Mouse (Mus musculus) B cell, adult 2 months (primary cell): ENCODE measurements at regions not wholly inside any gene's neighbourhood (a gene's known extent, or its start where the extent isn't known, plus 50 kb on each side); places are given as distances from the start of the nearest gene placed in this dataset.
"Not testable (repeated sequence)": the region's sequence is repeated elsewhere in the genome, so short reads cannot be mapped to it uniquely, and the experiment has no call there.

Experiments used
- DNase-seq, 2 experiments: peaks; one replicate each; pipeline ENCODE4 v3.0.0; 2022

DNA sequence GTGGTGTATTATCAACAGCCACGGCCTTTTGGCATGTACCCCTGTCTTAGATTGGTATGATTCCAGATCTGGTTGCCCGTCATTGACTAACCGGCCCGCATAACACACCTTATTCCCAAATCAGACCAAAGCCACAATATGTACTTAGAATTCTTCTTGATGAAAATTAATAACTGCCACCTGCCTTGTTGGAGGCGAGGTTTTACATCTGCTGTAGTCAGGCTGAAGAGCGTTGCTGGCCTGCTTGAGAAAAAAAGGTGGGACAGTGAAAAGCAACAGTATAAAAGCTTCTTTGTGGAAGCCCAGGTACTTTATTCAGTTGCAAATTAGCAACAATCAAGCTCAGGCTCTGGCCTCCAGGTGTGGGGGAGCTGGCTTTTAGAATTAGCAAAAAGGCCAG is 223.6 kb upstream of the Car8 start:
- not testable (repeated sequence) for DNase-seq

DNA sequence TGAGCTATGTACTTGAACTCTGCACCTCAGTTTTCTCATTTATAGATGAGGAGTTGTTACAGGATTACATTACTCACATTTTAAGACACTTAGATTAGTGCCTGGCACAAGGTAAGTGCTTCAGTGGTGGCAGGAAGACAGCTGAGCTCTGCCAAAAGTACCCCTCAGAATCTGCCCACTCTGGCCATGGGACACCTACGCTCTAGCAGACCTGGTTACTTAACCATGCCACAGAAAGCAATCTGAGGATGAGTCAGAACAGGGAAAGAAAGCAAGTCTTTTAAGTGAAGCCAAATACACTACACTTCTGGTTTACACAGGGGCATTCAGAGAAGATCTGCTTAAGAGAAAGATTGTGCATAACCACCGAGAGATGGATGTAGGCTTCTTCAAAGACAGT is 215.5 kb upstream of the Car8 start:
- no peak for DNase-seq

DNA sequence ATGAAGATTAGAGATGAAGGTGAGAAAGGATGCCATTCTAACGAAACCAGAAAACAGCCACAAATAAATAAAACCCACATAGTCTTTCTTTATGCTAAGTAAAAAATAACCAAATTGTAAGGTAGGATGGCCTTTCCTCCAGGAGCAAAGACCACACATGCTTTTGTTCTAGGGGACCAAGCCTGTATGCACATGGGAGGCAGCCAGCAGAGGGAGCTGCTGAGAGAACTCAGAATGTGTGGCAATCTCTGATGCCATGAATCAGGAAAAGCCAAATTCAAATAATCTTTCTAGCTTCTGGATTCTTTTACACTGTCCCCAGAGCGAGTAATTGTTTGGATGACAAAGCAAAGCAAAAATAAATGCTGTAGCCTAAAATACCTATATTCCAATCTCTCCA is 193.6 kb upstream of the Car8 start:
- peak; percentile 40 to 46 for DNase-seq

DNA sequence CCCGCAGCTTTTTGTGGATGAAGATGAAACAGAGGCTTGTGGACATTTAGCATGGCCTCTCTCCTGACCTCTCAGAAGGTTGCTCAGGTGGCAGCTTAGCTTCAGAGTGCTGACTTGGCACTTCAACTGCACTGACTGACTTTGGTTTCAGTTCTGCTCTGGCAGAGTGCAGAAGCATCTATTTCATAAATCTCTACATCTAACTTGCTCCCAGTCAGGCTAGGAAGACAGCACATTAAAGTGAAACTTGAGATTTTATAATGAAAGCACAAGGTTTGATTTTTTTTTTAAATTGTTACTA is 192.1 kb upstream of the Car8 start:
- DNase-seq, result no peak

DNA sequence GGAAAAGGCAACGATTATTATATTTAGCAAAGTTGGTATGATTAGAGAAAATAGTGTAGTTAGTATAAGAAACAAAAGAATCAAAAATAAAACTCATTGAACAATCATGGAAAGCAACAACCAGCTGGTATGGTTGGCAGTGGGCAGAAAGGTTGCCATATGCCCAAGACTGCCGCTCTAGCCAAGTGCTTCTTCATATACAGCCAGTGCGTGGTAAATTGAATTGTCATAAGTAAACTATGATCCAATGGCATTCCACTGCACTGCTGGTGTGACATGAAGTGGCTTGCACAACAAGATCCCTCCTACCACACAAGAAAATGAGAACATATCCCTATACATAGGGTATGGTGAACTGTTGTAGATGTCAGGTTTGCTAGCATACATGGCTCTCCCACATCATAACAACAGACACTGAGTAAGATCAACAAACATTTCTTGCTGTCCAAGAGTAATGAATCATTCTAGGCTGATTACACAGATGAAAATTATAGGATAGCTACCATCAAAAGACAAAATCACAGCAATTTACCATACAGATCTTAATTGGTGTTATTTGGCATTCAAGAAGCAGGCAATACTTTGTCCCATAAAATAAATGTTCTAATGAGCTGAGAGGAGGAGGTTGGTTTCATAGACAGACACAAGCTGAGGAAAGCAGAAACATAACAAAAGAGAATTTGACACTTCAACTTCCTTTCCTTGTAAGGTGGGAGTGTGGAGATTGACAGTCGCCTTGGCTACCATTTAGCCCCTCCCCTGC is 191.6 kb upstream of the Car8 start:
- DNase-seq, result no peak

DNA sequence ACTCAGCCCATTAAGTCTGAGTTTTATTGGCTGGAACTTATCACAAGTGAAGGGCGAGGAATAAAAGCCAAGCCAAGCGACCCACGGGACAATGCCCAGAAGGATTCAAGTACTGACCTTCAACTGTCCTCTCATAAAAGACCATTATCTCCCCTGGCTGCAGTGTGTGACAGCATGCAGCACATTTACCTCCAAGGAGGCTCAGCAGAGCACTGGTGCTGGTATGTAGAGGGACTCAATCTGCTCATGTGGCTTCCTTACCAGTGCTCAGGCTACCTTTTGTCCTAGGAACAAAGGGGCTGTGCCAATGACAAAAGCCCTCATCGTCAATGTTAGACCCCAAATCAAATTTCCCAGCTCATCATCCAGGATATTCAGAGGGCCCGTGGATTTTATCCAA is 190.9 kb upstream of the Car8 start:
- no peak for DNase-seq

DNA sequence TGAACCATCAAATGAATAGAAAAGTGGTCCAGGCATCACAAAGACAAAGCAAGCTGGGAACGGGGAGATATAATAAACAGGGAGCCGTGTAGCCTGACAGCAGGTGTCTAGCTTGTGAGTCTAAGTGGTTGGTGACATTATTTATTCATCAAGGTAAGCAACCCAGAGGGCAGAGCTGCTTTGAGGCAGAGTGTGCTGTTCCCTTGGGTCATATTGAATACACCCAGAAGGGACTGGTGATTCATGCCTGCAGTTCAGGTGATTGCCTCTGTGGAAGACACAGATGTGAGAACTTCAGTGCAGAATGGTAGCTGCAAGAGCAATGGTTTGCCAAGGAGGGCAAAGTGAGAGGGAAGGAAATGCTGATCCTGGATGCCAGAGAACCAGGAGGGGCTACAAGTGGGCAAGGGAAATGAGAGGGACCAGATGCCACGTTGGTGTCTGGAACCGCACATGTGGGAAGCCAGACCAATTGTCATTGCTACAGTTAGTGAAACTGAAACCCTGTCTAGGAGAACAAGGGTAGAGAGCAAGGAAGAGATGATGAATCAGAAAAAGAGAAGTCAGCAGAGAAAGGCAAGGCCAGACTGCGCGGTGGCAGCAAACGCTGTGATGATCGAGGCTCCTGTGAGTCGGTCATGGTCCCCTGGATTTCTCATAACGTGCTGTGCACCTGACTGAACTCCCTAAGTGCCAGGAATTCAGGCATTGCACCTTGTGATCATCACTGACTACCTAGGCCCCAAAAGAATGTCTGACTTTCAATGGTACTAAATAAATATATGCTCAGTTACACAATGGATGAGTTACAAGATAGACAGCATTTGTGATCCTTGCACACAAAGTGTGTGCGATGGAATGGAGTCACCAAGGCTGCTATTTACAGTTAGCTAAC is 190.0 kb upstream of the Car8 start:
- no peak for DNase-seq

DNA sequence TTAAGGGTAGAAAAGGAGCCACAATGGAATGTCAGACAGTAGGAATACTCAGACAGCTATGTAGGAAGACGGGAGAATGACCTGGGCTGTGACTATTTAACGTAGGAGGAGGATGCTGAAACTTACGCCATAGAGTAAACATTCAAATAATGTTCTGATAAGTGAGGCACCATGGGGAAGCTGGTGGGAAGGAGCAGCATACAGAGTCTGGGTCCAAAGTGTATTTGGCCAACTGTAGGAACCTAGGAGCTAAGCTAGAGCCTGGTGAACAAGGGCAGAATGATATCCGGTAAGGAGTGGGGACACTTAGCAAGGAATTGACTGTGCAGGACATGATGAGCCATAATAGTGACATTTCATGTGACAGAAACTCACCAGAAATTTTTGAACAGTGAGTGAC is 189.0 kb upstream of the Car8 start:
- no peak for DNase-seq

DNA sequence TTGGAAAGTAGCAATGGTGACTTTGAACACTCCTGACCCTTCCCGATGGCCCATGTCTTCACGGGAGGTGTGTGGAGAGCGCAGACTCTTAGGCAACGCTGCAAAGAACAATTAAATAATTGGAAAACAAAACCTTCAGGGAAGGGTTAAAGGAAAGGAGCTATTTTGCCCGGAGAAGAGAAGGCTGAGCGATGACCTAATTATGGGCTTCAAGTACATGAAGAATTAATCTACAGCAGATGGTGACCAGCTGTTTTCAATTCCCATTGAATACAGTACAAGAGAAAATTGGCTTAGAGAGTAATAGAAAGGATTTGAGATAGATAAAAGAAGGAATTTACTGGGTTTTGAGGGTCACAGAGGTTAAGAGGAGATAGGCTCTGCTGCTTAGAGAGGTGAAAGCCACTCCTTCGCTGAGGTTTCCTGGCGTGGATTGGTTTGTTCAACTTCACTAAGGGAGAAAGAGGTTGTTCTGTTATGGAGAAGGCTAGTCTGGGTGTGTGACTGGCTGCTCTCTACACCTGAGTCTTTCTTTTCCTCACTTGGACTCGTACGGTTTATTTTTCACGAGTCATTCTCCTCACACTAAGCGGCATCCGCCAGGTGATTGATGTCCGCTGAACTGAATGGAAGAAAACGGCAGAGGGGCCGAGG is 184.7 kb upstream of the Car8 start:
- DNase-seq, result no peak

DNA sequence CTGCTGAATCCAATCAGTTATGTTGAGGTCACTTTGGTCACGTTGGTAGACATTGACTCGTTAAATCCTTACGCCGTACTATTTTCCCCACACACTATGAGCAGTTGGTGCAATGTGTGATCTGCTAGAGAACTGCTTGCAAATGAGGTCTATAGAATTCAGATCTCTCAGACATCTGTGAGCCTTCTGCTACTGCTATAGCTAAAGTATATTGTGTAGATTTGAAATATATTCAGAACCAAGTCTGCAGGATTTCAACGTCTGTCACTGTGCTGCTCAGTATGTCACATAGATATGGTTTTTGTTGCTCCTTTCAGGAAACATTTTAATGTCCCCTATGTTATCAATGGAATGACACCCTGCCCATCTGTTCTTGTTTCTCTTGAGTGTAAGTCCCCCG is 182.4 kb upstream of the Car8 start:
- DNase-seq, result no peak

DNA sequence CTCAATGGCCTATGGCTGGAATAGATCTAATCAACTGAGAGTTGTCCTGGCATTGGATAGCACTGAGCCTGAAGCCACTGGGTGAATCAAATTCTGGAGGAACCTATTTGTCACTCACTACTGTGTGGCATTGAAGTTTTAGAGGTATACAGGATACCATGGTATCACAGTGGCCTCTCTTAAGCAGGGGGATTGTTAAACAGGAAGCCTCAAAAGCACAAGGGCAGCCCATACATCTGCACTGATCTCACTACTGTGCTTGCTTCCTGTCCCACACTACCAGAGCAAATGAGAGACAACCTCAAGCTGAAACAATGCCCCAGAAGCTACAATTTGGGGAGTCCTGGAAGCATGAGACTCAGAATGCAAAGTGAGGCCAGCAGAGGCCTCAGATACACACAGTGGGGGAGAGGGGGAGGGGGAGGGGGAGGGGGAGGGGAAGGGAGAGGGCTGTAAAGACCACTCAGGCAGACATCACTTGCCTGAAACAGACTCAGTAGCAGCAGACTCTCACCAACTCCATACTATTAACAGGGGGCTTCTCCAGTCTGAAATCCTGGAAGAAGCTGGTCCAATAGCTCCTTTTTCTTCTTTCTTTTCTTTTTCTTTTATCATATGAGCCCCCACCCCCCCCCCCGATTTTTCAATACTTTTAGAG is 179.7 kb upstream of the Car8 start:
- DNase-seq, result no peak

DNA sequence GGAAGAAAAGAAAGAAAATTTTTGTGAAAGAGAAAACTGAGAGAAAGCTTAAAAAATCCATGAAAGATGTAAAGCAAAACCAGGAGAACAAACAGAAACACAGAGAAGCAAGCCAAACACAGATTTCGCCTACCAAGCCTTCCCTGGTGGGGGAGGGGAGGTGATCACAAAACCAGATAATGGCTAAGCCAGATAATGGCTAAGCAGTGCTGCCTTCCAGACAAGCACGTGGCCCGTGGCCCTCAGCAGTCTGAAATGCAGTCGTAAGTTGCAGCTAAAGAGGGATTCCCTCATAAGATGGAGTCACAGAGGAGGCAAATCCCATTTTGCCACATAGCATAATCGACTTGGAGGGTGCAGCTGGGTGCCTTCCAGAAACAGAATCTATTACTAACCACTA is 179.0 kb upstream of the Car8 start:
- no peak for DNase-seq

DNA sequence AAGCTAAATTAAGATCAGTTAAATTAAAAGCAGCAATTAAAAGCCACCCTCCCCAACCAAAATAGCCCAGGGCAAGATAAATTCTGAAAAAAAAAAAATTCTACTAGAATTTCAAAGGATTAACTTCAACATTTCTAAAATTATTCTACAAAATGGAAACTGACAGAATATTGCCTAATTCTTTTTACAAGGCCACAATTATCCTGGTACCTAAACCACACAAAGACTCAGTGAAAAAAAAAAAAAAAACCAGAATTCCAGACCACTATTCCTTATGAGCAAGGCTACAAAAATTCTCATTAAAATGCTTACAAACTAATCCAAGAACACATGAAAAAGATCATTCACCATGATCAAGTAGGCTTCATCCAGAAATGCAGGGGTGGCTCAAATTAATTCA is 174.5 kb upstream of the Car8 start:
- no peak for DNase-seq

DNA sequence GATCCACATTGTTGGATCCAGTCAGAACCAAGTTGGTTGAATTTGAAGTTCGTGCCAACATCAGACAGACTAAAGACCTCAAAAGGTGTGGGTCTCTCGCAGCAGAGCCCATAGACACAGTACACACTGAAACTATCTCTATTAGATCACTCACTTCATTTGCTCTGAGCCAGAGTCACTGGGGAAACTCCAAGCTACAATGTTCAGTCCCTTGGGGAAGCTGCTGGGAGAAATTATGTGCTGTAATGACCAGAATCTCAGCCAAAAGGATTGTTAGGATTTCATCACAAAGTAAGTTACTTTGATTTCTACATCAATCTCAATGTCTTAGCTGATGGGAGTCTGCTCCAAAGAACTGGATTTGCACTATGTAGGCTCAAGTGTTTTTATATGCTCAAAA is 161.2 kb upstream of the Car8 start:
- DNase-seq, result no peak

DNA sequence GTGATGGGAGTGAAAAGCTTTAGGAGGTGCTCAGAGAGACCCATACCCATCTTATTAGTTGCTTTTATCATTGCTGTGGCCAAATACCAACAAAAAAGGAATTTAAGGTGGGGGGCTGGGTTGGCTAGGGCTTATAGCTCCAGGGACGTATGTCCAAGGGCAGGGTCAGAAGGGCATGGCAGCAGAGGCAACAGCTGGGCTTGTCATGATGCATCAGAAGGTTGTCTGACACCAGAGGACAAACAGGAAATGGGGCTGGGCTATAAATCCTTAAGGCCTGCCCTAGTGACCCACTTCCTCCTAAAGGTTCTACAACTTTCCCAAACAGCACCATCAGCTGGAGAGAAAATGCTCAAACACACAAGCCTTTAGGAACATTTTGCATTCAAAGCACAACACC is 160.6 kb upstream of the Car8 start:
- DNase-seq, result no peak

DNA sequence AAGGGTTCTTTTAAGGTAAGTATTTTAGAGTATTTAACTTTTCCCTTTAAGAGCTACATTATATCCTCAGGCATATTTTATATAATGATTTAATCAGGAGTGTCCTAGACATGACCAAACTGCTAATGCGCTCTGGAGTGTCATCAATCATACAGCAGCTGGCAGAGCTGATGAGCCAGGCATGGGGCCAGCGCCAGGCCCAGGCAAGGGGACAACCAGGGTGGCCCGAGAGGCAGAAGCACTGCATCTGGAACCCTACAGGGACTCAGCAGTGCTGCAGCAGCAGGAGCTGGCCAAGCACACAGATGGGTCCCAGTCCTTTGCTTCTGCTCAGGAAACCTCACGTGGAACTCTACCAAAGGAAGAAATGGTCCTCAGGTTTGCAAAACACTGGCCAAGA is 160.1 kb upstream of the Car8 start:
- no peak for DNase-seq

DNA sequence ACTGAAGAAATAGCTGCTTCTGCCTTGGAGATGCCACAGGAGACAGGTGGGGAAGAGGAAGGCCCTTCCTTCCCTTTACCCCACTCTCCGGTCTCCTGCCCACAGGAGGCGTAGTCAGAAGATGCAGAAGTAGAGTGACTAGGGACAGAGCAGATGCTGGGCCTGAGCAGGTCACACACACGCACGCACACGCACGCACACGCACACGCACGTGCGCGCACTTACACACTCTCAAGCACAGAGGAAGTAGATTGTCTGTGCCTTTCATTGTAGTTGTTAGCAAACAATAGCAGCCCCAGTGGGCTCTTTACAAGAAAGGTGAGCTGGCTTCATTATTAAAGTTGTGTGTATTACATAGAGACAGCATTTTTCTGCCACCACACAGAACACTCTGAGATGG is 144.3 kb upstream of the Car8 start:
- no peak for DNase-seq

DNA sequence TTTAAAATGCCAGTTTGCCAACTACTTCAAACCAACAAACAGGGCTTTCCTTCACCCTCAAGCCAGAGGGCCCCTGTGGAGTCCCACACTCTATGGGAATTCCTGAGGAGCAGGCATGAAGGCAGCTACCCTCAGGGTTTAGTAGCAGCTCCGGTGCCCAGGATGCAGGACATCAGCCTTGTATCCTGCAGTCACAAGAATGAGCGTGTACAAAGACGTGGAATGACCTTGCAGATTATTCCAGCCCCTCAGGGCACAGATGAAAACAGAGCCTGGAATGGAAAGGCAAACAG is 143.2 kb upstream of the Car8 start:
- DNase-seq, result no peak

DNA sequence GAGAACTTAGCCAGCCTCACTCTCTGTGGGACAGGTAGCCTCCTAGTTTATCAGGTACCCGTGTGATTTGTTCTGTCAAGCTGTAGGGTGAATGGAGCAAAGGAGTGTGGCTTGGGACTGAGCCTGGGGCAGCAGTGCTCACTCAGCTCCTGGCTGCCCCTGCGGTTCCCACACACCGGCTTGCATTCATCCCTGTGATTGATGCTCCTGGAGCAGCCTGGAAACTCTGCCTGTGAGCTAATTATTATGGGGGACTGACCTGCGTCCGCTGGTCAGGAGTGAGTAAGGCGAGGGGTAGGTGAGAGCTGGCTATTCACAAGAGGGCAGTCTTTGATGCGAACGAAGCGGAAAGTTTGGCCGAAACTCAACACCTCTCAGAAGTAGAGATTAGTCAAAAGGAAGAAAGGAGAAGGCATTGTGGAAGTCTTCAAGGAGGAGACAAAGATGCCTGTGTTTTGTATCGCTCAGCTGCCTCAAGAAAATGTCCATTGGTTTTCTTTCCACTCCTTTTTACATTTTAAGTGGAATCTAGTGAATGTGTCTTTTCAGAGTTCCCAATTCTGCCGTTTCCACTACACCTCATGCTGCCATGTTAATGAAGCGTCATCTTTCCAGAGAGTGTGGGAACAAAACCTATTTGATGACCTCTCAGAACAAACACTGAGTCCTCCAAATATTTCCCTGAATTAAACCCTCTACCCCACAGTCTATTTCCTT is 142.7 kb upstream of the Car8 start:
- DNase-seq, result no peak

DNA sequence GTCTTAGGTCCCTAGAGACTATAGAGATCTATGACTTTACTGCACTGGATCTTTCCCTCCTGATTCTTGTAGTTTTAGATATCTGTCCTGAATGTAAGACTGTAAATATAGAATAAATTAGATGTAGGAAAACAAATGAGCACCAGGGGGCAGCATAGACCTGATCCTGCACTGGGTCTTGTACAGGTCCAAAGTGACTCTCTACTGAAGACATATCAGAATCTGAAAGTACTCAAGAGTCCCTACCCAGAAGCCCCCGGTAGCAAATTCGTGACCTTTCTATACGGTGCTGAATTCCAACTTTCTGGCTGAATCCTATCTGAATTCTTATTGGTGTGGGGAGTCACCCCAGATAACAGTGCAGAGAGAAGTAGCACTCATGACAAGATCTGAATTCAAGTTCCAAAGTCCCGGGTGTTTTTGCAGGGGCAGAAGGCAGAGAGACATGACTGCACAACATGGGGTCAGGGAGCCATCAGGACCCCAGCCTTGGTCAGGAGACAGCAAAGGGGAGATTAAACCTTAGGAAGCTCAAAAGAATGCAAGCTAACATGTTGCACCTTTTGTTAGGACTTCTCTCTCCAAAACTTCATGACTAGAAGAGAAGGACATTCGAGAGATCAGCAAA is 142.0 kb upstream of the Car8 start:
- DNase-seq, result peak; percentile 64 to 69

DNA sequence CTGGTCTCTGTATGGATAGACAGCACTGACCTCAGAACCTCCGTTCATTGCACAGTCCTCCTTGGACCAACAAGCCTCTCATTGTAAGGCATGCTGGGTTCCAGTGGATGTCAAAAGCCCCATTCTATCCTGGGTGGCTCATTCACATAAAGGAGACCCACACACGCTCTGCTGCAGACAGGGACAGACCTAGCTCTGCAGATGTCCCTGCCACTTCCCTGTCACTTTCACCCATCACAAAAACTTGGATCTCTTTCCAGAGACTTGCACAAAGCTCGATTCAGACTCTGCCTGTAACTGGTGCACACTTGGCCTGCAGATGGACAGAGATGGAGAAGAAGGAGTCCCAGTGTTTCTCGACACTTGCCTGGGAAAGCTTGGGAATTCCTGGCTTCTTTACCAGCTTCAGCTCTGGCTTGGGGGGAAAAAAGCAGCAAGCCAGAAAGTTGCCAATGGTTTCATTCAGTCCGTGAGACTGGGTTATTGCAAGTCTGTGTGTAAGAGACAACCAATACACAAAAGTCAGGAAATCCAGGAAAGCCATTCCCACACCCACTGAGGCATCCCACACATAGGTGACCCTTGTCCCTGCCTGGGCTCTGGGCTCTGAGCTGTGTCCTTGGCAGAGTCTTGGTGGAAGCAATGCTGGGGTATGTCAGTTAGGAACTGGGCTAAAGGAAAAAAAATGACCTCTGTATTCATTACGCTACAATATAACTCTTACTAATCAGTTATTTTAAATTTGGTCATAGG is 136.1 kb upstream of the Car8 start:
- DNase-seq, result no peak

DNA sequence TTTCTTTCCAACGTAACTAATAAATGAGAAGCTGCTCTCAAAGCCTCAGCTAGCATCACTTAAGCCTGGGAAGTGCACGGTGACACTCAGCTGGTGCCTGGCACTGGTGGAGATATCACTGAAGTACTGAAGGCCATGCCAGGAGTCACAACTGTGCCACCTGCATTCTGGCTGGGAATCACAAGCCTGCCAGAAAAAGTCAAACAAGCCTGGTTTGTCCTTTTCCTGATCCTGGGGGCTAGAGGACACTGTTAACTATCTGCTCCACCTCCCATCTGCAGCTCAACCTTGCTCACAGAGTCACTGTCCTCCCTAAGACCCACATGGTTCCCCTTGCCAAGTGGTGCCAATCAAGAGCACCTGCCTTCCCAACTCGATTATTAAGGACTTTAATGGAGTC is 135.2 kb upstream of the Car8 start:
- no peak for DNase-seq
